Mouse (Mus musculus) neural tube, embryonic 14.5 days (tissue): ENCODE data around the gene Cemip2. TPM values are rescaled to one million over a fixed set of nuclear protein-coding genes. Genes with fewer than 3 reads are reported as not detected.

Experiments used
- ATAC-seq: fragments of 200-750 bp; cut with Nextera tagmentation; 2 replicates; pipeline ENCODE4 v1.8.0; 2017; ENCODE audit warnings: low read depth, mild to moderate bottlenecking, moderate TSS enrichment, moderate library complexity
- H3K27ac ChIP-seq: fragments of 300-500 bp; sonication (generic); 2 replicates; pipeline ENCODE4 v1.5.1; 2014; ENCODE audit warnings: low read depth, mild to moderate bottlenecking, control low read depth, low read length, moderate library complexity, mixed read lengths
- H3K27me3 ChIP-seq: fragments of 300-500 bp; sonication (generic); 2 replicates; pipeline ENCODE4 v1.6.1; 2014; ENCODE audit warnings: low read length; ENCODE audit not compliant: control insufficient read depth, insufficient read depth
- H3K36me3 ChIP-seq: fragments of 300-500 bp; sonication (generic); 2 replicates; pipeline ENCODE4 v1.6.1; 2014; ENCODE audit warnings: low read length, mixed read lengths; ENCODE audit not compliant: control insufficient read depth, insufficient read depth
- H3K4me1 ChIP-seq: fragments of 300-500 bp; sonication (generic); 2 replicates; pipeline ENCODE4 v1.6.1; 2014; ENCODE audit warnings: low read length; ENCODE audit not compliant: control insufficient read depth, insufficient read depth
- H3K4me2 ChIP-seq: fragments of 300-500 bp; sonication (generic); 2 replicates; pipeline ENCODE4 v1.6.1; 2014; ENCODE audit warnings: mild to moderate bottlenecking, low read depth, low read length, control low read depth
- H3K4me3 ChIP-seq: fragments of 300-500 bp; sonication (generic); 2 replicates; pipeline ENCODE4 v1.5.1; 2014; ENCODE audit warnings: low read depth, low read length, control low read depth, mixed read lengths
- H3K9ac ChIP-seq: fragments of 300-500 bp; sonication (generic); replicated peaks from 2 replicates; pipeline ENCODE4 v1.6.1; 2014; ENCODE audit warnings: low read depth, mild to moderate bottlenecking, control low read depth, low read length, mixed read lengths
- H3K9me3 ChIP-seq: fragments of 300-500 bp; sonication (generic); 2 replicates; pipeline ENCODE4 v1.6.1; 2016; ENCODE audit warnings: low read length; ENCODE audit not compliant: control insufficient read depth
- WGBS: fragments of 180-500 bp; shearing (Covaris S2); extraction: QIAGEN DNeasy Blood & Tissue Kit; methylation state at CpG from one replicate; pipeline ENCODE4 v1.1.7; 2014; 5-methylcytosine and 5-hydroxymethylcytosine counted together
- polyA plus RNA-seq: library from polyadenylated mRNA; unstranded; fragments of >200 nt; fragmentation: Nextera tagmentation; extraction: Ambion mirVana; gene quantifications from 2 replicates; pipeline ENCODE4 v1.2.1, GENCODE M21; 2014

The Cemip2 gene
- polyA plus RNA-seq, 1 experiment from 2014 or later, result 21.1 TPM

DNA sequence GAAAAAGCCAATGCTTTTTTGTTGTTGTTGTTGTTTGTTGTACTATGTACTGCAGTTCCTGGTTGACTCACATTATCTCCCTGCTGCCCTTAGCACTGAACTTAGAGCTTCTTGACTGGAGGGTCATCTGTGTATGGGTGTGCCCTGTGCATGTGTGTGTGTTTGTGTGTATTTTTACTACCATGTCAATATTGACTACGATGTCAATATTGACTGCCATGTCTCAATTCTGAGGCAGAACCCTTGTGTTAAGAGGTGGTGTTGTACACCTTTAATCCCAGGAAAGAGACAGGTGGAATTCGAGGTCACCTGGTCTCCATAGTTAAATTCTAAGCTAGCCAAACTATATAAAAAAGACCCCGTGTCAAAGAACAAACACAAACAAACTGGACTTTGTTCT lies 5.6 kb downstream of the Cemip2 start:
- H3K4me3 ChIP-seq, result no peak overlapping the region
- no peak for ATAC-seq
- H3K27me3 ChIP-seq, result no peaks in the 10 kb centered on the region
- 0 out of 2 replicates have a peak overlapping the region, but pooled peaks have one; percentile 3 for H3K4me2 ChIP-seq
- peaks cover 70% of the 10 kb centered on the region for H3K4me1 ChIP-seq
- no peak overlapping the region for H3K9ac ChIP-seq
- no peak overlapping the region for H3K27ac ChIP-seq
- WGBS, result 71% methylated on average over 3 of the region's 3 CpGs
- H3K9me3 ChIP-seq, result no peaks in the 10 kb centered on the region
- H3K36me3 ChIP-seq, result no peaks in the 10 kb centered on the region

DNA sequence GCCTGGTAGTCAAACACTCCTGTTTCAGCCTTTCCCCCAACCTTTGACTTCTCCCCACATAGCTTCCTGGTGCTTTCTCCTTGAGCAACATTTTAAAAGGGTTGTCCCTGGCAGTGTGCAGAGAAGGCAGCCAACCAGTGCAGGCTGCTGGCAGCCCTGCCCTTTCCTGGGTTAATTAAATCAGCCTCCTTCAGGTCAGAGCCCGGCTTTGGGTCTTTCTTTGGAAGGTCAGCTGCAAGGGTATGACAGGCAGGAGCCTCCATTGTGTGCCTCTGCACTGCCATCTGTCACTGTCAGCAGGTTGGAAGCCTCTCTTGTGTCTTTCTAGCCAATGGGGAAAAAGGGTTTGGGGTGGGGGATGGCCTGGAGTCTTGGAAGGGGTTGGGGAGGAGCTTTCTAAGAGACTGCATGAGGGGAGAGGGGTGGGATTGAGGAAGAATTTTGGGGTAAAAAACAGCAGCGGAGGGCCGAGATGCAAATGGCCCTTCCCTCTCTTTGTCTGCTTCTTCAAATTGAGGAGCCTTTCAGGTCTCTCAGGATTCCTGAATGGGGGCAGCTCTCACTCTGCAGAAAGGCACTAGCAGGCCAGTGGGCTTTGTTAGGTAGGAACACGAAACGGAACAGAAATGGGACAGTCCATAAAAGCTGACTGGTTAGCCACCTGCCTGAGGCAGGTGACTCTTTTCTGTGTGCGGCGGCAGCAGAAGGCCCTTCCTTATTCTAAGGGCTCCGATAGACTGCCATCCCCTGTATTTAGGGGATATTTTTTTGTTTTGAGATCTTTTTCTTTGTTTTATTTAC lies 6.4 kb downstream of the Cemip2 start:
- H3K36me3 ChIP-seq, result no peaks in the 10 kb centered on the region
- 12% methylated on average over 8 of the region's 8 CpGs for WGBS
- H3K4me2 ChIP-seq, result peak overlapping the region; percentile 44
- peak overlapping the region; percentile 91 for H3K27ac ChIP-seq
- peak overlapping the region; percentile 25 for H3K9ac ChIP-seq
- H3K9me3 ChIP-seq, result no peaks in the 10 kb centered on the region
- peak; percentile 68 for ATAC-seq
- H3K27me3 ChIP-seq, result no peaks in the 10 kb centered on the region
- H3K4me3 ChIP-seq, result peak overlapping the region; percentile 12; the same call in 1 of the 2 replicates
- peaks cover 71% of the 10 kb centered on the region for H3K4me1 ChIP-seq

DNA sequence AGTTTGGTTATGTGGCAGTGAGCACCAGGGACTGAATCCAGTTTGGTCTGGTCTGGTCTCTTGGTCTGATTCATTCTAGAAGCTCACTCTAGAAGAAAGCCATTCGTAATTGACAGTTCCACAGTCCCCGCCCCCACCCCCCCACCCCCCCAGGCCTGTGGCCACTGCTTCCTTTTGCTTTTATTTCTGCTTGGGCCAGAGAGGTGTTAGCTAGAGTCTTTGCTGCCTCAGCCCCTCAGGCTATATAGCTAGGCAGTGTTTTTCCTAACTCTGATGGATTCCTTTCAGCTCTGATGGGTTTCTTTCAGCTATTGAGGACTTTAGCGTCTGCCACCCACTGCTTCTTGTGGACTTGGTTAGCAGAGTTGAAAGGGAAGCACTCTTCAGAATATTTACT lies 7.0 kb downstream of the Cemip2 start:
- no peaks in the 10 kb centered on the region for H3K27me3 ChIP-seq
- peak overlapping the region; percentile 44 for H3K4me2 ChIP-seq
- H3K36me3 ChIP-seq, result no peaks in the 10 kb centered on the region
- ATAC-seq, result no peak
- 2% methylated on average over 3 of the region's 3 CpGs for WGBS
- H3K4me3 ChIP-seq, result no peak overlapping the region; the same call in 1 of the 2 replicates
- peak overlapping the region; percentile 25; the same call in 1 of the 2 replicates for H3K9ac ChIP-seq
- H3K9me3 ChIP-seq, result no peaks in the 10 kb centered on the region
- peaks cover 71% of the 10 kb centered on the region for H3K4me1 ChIP-seq
- H3K27ac ChIP-seq, result peak overlapping the region; percentile 91

GRCm38 (mm10) chr19:21787004-21787480 lies 8.9 kb downstream of the Cemip2 start:
- H3K4me1 ChIP-seq, result peaks cover 56% of the 10 kb centered on the region
- H3K4me2 ChIP-seq, result 0 out of 2 replicates have a peak overlapping the region, but pooled peaks have one; percentile 8
- peak overlapping the region; percentile 71 for H3K27ac ChIP-seq
- H3K9me3 ChIP-seq, result no peaks in the 10 kb centered on the region
- ATAC-seq, result peak; percentile 10; the same call in 1 of the 2 replicates
- H3K36me3 ChIP-seq, result no peaks in the 10 kb centered on the region
- WGBS, result 34% methylated on average over 6 of the region's 6 CpGs
- no peaks in the 10 kb centered on the region for H3K27me3 ChIP-seq
- H3K9ac ChIP-seq, result no peak overlapping the region
- H3K4me3 ChIP-seq, result no peak overlapping the region

GRCm38 (mm10) chr19:21788999-21789398 lies 10.9 kb downstream of the Cemip2 start:
- ATAC-seq, result no peak
- Histone ChIP-seq H3K4me2 (peak overlapping the region; percentile 29; the same call in 1 of the 2 replicates), H3K27ac (peak overlapping the region; percentile 81), H3K4me1 (peaks cover 44% of the 10 kb centered on the region), H3K27me3 (no peaks in the 10 kb centered on the region), H3K9ac (peak overlapping the region; percentile 26; the same call in 1 of the 2 replicates), H3K9me3 (no peaks in the 10 kb centered on the region), H3K4me3 (no peak overlapping the region), H3K36me3 (no peaks in the 10 kb centered on the region; the same call in 1 of the 2 replicates)
- WGBS, result 8% methylated on average over 8 of the region's 8 CpGs

DNA sequence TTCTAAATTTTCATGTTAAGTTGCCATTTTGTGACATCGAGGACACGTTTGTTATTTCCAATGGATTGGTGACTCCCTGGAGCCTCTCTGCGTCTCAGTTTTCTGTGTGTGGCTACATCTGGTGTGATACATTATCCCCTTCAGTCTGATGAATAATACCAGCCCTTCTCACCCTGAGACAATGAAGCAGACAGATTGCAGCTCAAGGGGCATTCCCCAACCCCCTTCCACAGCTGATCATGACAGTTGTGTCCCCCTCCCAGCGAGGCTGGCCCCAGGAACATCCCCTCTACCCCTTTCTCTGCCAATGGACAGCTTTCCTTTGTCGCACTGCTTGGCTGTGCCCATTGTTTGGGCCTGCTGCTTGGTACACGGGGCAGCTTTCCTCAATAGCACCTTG lies 11.5 kb downstream of the Cemip2 start:
- H3K9ac ChIP-seq, result peak overlapping the region; percentile 32; the same call in 1 of the 2 replicates
- H3K9me3 ChIP-seq, result no peaks in the 10 kb centered on the region
- peaks cover 37% of the 10 kb centered on the region for H3K4me1 ChIP-seq
- 7% methylated on average over 6 of the region's 6 CpGs for WGBS
- no peak overlapping the region for H3K4me2 ChIP-seq
- peak overlapping the region; percentile 81 for H3K27ac ChIP-seq
- no peaks in the 10 kb centered on the region for H3K27me3 ChIP-seq
- H3K36me3 ChIP-seq, result no peaks in the 10 kb centered on the region; the same call in 1 of the 2 replicates
- ATAC-seq, result peak; percentile 76
- no peak overlapping the region for H3K4me3 ChIP-seq

DNA sequence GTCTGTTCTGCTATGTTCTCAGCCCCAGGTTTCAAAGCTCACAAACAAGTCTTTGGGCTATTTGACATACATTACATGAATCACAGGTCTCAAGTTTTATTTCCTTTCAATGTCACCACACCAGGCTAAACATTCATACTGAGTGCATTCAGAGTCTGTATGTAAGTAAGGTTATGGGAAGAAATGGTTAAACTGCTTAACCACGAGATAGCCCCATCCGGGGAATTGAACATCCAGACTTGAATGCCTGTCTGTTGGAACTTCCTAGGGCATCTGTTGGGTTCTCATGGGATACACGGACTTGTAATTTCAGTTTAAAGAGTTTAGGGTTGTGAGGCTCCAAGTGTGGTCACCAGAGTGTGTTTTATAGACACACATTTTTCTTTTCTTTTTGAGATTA lies 13.2 kb downstream of the Cemip2 start:
- H3K9me3 ChIP-seq, result no peaks in the 10 kb centered on the region
- no peak for ATAC-seq
- no peaks in the 10 kb centered on the region; the same call in 1 of the 2 replicates for H3K36me3 ChIP-seq
- no peaks in the 10 kb centered on the region for H3K27me3 ChIP-seq
- no peak overlapping the region for H3K4me2 ChIP-seq
- no peak overlapping the region for H3K4me3 ChIP-seq
- H3K9ac ChIP-seq, result no peak overlapping the region
- peaks cover 24% of the 10 kb centered on the region for H3K4me1 ChIP-seq
- H3K27ac ChIP-seq, result no peak overlapping the region; the same call in 1 of the 2 replicates
- WGBS, result 62% methylated on average over 3 of the region's 3 CpGs

DNA sequence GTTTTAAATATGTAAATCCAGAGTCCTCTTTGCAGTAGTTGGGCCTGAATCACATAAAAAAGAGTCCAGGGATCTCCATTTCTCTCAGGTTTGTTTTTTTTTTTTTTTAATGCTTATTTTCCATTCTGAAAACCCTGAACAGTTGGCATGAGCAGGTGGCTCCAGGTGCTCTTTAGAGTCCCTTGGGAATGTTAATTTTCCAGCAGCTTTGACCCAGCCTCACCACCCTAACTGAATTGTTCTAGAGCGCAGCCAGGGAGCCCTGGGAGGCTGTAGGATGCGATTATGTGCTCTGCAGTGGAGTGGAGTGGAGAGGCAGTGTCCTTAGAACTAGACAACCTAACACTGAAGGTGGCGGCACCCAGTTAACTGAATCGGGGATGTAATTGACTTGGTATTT lies 13.7 kb downstream of the Cemip2 start:
- H3K9me3 ChIP-seq, result no peaks in the 10 kb centered on the region
- no peaks in the 10 kb centered on the region for H3K27me3 ChIP-seq
- peaks cover 23% of the 10 kb centered on the region for H3K4me1 ChIP-seq
- H3K27ac ChIP-seq, result 0 out of 2 replicates have a peak overlapping the region, but pooled peaks have one; percentile 52
- H3K9ac ChIP-seq, result no peak overlapping the region
- ATAC-seq, result no peak
- no peak overlapping the region for H3K4me3 ChIP-seq
- 55% methylated on average over 4 of the region's 4 CpGs for WGBS
- H3K4me2 ChIP-seq, result no peak overlapping the region
- H3K36me3 ChIP-seq, result no peaks in the 10 kb centered on the region; the same call in 1 of the 2 replicates

DNA sequence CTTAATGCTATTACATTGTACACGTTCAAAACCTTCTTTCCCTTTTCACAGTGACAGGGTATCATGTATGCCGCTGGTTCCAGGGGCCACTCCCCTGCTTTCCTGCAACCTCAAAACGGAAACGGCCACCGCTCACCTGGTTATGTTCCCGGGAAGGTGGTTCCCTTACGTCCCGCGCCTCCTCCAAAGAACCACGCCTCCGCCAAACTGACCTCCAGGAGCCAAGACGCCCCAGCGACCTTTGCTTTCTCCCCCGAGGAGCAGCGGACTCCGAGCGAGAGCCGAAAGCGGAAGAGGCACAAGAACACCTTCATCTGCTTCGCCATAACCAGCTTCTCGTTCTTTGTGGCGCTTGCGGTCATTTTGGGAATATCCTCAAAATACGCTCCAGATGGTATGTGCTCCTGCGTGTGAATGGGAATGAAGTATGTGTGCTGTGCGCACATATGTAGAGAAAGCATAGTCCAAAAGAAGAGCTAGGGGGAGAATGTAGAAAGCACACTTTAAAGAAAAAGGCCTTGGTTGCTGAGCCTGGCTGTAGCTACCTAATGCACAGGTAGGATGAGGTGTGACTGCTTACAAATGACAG lies 14.5 kb downstream of the Cemip2 start:
- no peak overlapping the region for H3K4me3 ChIP-seq
- H3K27me3 ChIP-seq, result no peaks in the 10 kb centered on the region
- peaks cover 6% of the 10 kb centered on the region for H3K36me3 ChIP-seq
- no peaks in the 10 kb centered on the region for H3K9me3 ChIP-seq
- 88% methylated on average over 26 of the region's 26 CpGs for WGBS
- no peak overlapping the region for H3K4me2 ChIP-seq
- no peak overlapping the region for H3K9ac ChIP-seq
- no peak for ATAC-seq
- no peak overlapping the region for H3K27ac ChIP-seq
- H3K4me1 ChIP-seq, result peaks cover 17% of the 10 kb centered on the region
